Mouse (Mus musculus) forebrain, embryonic 16.5 days (tissue): ENCODE data around the gene Lamtor3. TPM values are rescaled to one million over a fixed set of nuclear protein-coding genes. Genes with fewer than 3 reads are reported as not detected.
"Not testable (repeated sequence)": the region's sequence is repeated elsewhere in the genome, so short reads cannot be mapped to it uniquely, and the experiment has no call there.

Source experiments
- ATAC-seq: fragments of 200-750 bp; cut with Nextera tagmentation; 2 replicates; pipeline ENCODE4 v1.8.0; 2017; ENCODE audit warnings: mild to moderate bottlenecking, moderate library complexity
- H3K27ac ChIP-seq: fragments of 300-500 bp; sonication (generic); 2 replicates; pipeline ENCODE4 v1.5.1; 2014; ENCODE audit warnings: low read length, control low read depth
- H3K27me3 ChIP-seq: fragments of 300-500 bp; sonication (generic); replicated peaks from 2 replicates; pipeline ENCODE4 v1.6.1; 2014; ENCODE audit warnings: low read length; ENCODE audit not compliant: control insufficient read depth, insufficient read depth
- H3K36me3 ChIP-seq: fragments of 300-500 bp; sonication (generic); 2 replicates; pipeline ENCODE4 v1.6.1; 2014; ENCODE audit not compliant: control insufficient read depth, insufficient read depth
- H3K4me1 ChIP-seq: fragments of 300-500 bp; sonication (generic); replicated peaks from 2 replicates; pipeline ENCODE4 v1.6.1; 2014; ENCODE audit warnings: low read length; ENCODE audit not compliant: control insufficient read depth, insufficient read depth
- H3K4me2 ChIP-seq: fragments of 300-500 bp; sonication (generic); 2 replicates; pipeline ENCODE4 v1.6.1; 2014; ENCODE audit warnings: mild to moderate bottlenecking, low read length, control low read depth
- H3K4me3 ChIP-seq: fragments of 300-500 bp; sonication (generic); replicated peaks from 2 replicates; pipeline ENCODE4 v1.5.1; 2014; ENCODE audit warnings: mild to moderate bottlenecking, low read length, control low read depth
- H3K9ac ChIP-seq: fragments of 300-500 bp; sonication (generic); replicated peaks from 2 replicates; pipeline ENCODE4 v1.6.1; 2014; ENCODE audit warnings: low read depth, low read length, control low read depth
- H3K9me3 ChIP-seq: fragments of 300-500 bp; sonication (generic); 2 replicates; pipeline ENCODE4 v1.6.1; 2016; ENCODE audit warnings: low read length; ENCODE audit not compliant: control insufficient read depth
- WGBS: fragments of 180-500 bp; shearing (Covaris S2); extraction: QIAGEN DNeasy Blood & Tissue Kit; methylation state at CpG from one replicate; pipeline ENCODE4 v1.1.7; 2014; 5-methylcytosine and 5-hydroxymethylcytosine counted together
- polyA plus RNA-seq: library from polyadenylated mRNA; unstranded; fragments of >200 nt; fragmentation: Nextera tagmentation; extraction: Ambion mirVana; gene quantifications from 2 replicates; pipeline ENCODE4 v1.2.1, GENCODE M21; 2015

Gene Lamtor3
- polyA plus RNA-seq, 1 experiment from 2014 or later: 141 TPM

DNA sequence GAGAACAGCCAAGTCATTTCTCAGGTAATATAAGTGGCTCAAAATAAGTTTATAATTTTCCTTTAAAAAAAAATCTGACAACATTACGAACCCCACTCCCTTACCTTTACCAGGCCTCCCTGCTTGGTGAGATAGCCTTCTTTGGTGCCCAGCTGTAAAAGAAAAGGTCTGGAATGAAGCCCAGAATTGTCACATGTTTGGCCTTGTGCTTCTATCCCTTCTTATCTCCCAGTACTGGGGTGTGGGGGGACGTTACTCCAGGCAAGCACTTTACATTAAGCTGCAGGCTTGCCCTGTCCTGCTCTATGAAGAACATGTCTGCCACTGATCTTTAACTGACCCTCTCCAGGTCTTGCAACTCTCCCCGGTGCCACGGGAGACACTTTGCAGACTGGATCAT lies 22.5 kb downstream of the Lamtor3 start:
- H3K4me3 ChIP-seq: no peak overlapping the region
- no peaks in the 10 kb centered on the region for H3K27me3 ChIP-seq
- no peaks in the 10 kb centered on the region for H3K36me3 ChIP-seq
- no peaks in the 10 kb centered on the region for H3K4me1 ChIP-seq
- no peaks in the 10 kb centered on the region for H3K9me3 ChIP-seq
- H3K9ac ChIP-seq: no peak overlapping the region
- H3K4me2 ChIP-seq: no peak overlapping the region
- 70% methylated on average over 4 of the region's 4 CpGs for whole genome bisulfite sequencing
- ATAC-seq: no peak
- H3K27ac ChIP-seq: no peak overlapping the region

- Histone ChIP-seq H3K4me2 (no peak overlapping the region), H3K27ac (no peak overlapping the region), H3K4me1 (no peaks in the 10 kb centered on the region), H3K4me3 (no peak overlapping the region), H3K36me3 (no peaks in the 10 kb centered on the region), H3K27me3 (no peaks in the 10 kb centered on the region), H3K9me3 (no peaks in the 10 kb centered on the region), H3K9ac (no peak overlapping the region)
- ATAC-seq: no peak
Measured at GRCm38 (mm10) chr3:137941555-137941954, 23.2 kb downstream of the Lamtor3 start.

DNA sequence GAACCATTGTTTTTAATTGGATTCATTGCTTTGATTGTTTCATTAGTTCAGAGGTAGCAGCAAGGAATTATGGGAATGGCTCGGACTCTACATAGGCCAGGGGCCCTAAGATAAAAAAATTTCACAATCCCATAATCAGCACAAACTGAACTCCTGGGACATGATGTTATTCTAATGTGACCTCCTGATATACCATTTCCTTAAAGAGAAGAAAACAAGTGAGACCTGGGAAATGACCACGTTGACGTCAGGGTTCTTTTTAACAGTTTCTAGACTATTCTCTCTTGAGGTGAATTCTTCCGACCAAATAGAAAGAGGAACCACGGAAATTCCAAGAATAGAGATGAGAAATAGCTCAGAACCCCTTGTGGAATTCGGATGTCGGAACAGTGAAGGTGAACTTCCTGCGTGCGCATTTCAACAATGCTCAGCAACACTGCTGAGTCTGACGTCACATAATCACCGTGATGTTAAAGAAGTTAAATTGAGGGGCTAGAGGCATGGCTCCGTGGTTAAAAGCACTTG lies 23.9 kb downstream of the Lamtor3 start:
- WGBS: 92% methylated on average over 12 of the region's 12 CpGs
- H3K4me3 ChIP-seq: no peak overlapping the region
- H3K9me3 ChIP-seq: no peaks in the 10 kb centered on the region
- H3K9ac ChIP-seq: no peak overlapping the region
- no peaks in the 10 kb centered on the region for H3K36me3 ChIP-seq
- no peak overlapping the region for H3K4me2 ChIP-seq
- H3K4me1 ChIP-seq: no peaks in the 10 kb centered on the region
- no peak overlapping the region for H3K27ac ChIP-seq
- ATAC-seq: no peak
- H3K27me3 ChIP-seq: no peaks in the 10 kb centered on the region

DNA sequence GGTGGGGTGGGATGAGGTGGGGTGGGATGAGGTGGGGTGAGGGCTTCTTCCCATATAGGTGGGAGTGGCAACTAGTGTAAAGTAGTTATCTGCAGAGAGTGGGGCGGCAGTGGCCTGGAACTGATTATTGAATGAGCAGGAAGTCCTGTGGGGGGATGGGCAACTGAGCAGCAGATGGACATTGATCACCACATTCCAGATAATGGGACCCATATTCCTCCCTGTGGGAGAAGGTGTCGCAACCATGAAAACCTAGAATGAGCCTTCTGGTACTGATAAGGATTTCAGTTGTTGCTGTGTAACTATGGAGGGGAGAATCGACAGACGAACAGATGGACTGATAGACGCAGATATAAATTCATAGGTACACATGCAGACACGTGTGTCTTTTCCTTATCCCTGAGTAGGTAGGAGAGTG lies 25.4 kb downstream of the Lamtor3 start:
- no peak for ATAC-seq
- Histone ChIP-seq H3K36me3 (no peaks in the 10 kb centered on the region), H3K4me3 (no peak overlapping the region), H3K9ac (no peak overlapping the region), H3K4me1 (no peaks in the 10 kb centered on the region), H3K9me3 (no peaks in the 10 kb centered on the region), H3K27me3 (no peaks in the 10 kb centered on the region), H3K27ac (no peak overlapping the region), H3K4me2 (no peak overlapping the region)
- WGBS: 88% methylated on average over 6 of the region's 6 CpGs

GRCm38 (mm10) chr3:137946827-137947226 lies 28.5 kb downstream of the Lamtor3 start:
- no peak overlapping the region for H3K27ac ChIP-seq
- no peak overlapping the region for H3K4me3 ChIP-seq
- H3K27me3 ChIP-seq: no peaks in the 10 kb centered on the region
- 86% methylated on average over 3 of the region's 3 CpGs for WGBS
- no peaks in the 10 kb centered on the region for H3K4me1 ChIP-seq
- H3K9me3 ChIP-seq: no peaks in the 10 kb centered on the region
- no peak overlapping the region for H3K4me2 ChIP-seq
- H3K36me3 ChIP-seq: no peaks in the 10 kb centered on the region
- no peak overlapping the region for H3K9ac ChIP-seq
- no peak for ATAC-seq

- no peak for ATAC-seq
- Histone ChIP-seq H3K4me3 (no peak overlapping the region), H3K9me3 (no peaks in the 10 kb centered on the region), H3K36me3 (no peaks in the 10 kb centered on the region), H3K27ac (no peak overlapping the region), H3K27me3 (no peaks in the 10 kb centered on the region), H3K4me2 (no peak overlapping the region), H3K4me1 (0 out of 2 replicates have a peak, but pooled peaks cover 2% of the 10 kb centered on the region), H3K9ac (no peak overlapping the region)
- 90% methylated on average over 4 of the region's 4 CpGs for WGBS
Measured at GRCm38 (mm10) chr3:137947525-137947924, 29.2 kb downstream of the Lamtor3 start.

GRCm38 (mm10) chr3:137950191-137950885 lies 32.0 kb downstream of the Lamtor3 start:
- 81% methylated on average over 10 of the region's 10 CpGs for WGBS
- no peak overlapping the region for H3K4me2 ChIP-seq
- no peaks in the 10 kb centered on the region for H3K9me3 ChIP-seq
- H3K4me3 ChIP-seq: no peak overlapping the region
- 0 out of 2 replicates have a peak, but pooled peaks cover 4% of the 10 kb centered on the region for H3K4me1 ChIP-seq
- no peaks in the 10 kb centered on the region for H3K27me3 ChIP-seq
- H3K36me3 ChIP-seq: no peaks in the 10 kb centered on the region
- H3K9ac ChIP-seq: no peak overlapping the region
- no peak for ATAC-seq
- H3K27ac ChIP-seq: no peak overlapping the region

DNA sequence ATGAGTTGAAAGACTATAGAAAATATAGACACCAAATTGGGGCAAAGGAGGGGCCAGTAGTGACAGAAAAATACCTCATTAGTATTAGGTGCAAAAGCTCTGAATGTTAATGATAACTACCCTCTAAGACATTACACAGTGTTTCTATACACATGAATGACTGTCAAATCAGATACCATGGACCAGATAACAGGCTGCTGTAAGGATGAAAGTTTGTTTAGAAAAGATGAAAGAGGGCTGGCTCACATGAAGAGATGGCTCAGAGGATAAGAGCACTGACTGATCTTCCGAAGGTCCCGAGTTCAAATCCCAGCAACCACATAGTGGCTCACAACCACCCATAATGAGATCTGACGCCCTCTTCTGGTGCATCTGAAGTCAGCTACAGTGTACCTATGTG lies 33.0 kb downstream of the Lamtor3 start:
- not testable (repeated sequence) for H3K9ac ChIP-seq, H3K27me3 ChIP-seq, ATAC-seq, H3K27ac ChIP-seq, H3K4me3 ChIP-seq, H3K4me1 ChIP-seq, H3K9me3 ChIP-seq, H3K4me2 ChIP-seq, H3K36me3 ChIP-seq
- WGBS: 93% methylated on average over 3 of the region's 3 CpGs

GRCm38 (mm10) chr3:137951819-137952218 lies 33.5 kb downstream of the Lamtor3 start:
- no peaks in the 10 kb centered on the region for H3K36me3 ChIP-seq
- WGBS: 47% methylated on average over 7 of the region's 7 CpGs
- no peak overlapping the region for H3K4me3 ChIP-seq
- H3K4me2 ChIP-seq: no peak overlapping the region
- no peak overlapping the region for H3K27ac ChIP-seq
- H3K9ac ChIP-seq: no peak overlapping the region
- no peak for ATAC-seq
- H3K27me3 ChIP-seq: no peaks in the 10 kb centered on the region
- 0 out of 2 replicates have a peak, but pooled peaks cover 4% of the 10 kb centered on the region for H3K4me1 ChIP-seq
- H3K9me3 ChIP-seq: no peaks in the 10 kb centered on the region
